Mouse (Mus musculus) heart, adult 9 months (tissue): Measurements from ENCODE around the gene Cd200r3.

Source experiments
- DNase-seq, 2 experiments: peaks; one replicate each; pipeline ENCODE4 v3.0.0; 2022; ENCODE audit warnings: low spot score in 2 of 2

Gene Cd200r3

GRCm38 (mm10) chr16:44943468-44943867 lies at the start of gene Cd200r3:
TSS of gene Cd200r3 (plus strand) at chr16:44943678.
- DNase-seq: no peak

DNA sequence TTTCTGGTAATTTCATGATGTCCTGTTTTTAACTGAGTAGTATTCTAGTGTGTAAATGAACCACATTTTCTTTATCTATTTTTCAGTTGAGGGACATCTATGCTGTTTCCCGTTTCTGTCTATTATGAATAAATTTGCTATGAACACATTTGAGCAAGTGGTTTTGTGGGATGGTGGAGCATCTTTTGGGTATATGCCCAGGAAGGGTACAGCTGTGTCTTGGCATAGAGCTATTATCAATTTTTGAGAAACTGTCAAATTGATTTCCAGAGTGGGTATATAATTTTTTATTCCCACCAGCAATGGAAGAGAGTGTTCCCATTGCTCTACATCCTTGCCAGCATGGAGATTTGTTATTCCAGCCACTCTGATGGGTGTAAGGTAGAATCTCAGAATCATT lies 11.5 kb upstream of the Cd200r3 start:
- no peak for DNase-seq

DNA sequence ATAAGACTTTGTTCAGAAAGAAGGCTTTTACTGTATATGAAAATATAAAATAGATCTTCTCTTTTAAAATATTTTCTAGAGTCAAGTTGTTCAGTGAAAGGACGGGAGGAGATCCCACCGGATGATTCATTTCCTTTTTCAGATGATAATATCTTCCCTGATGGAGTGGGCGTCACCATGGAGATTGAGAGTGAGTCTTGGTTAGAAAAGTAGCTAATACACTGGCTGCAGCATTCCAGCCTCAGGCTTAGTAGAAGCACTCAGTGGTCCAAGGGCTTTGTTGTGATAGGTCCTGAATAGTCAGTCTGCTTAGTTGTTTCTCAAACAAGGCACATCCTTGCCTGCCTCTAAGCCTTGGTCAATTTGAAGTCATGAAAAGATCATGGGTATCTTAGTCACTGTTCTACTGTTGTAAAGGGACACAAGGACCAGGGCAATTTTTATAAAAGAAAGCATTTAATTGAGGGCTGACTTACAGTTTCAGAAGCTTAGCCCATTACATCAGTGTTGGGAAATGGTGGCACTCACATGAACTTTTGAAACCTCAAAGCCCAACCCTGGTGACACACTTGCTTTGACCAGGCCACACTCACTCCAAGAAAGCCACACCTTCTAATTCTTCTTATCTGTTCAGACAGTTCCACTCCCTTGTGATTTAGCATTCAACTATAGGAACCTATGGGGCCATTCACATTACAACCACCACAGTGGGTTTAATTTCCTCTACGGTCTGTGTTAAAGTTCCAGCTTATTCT lies 8.1 kb downstream of the Cd200r3 start:
- DNase-seq: no peak

GRCm38 (mm10) chr16:44962296-44962695 lies 18.8 kb downstream of the Cd200r3 start:
- DNase-seq: no peak

DNA sequence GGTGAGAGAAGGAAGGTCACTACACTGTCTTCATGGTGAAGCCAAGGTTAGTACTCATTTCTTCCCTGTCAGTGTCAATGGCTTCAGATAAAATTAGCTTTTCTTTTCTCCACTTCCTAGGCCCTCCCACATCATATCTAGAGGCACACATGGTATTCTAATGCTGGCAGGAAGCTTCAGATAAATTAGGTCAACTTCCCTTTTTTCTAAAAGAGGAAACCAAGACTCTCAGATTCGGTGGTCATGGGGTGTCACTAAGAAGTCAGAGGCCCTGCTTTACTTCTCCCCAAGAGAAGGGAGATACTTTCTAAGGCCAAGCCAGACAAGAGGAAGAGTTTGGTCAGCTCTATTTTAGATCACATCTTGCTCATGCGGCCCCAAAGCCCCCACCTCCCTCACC lies 19.3 kb downstream of the Cd200r3 start:
- peak; percentile 33 to 63 for DNase-seq

DNA sequence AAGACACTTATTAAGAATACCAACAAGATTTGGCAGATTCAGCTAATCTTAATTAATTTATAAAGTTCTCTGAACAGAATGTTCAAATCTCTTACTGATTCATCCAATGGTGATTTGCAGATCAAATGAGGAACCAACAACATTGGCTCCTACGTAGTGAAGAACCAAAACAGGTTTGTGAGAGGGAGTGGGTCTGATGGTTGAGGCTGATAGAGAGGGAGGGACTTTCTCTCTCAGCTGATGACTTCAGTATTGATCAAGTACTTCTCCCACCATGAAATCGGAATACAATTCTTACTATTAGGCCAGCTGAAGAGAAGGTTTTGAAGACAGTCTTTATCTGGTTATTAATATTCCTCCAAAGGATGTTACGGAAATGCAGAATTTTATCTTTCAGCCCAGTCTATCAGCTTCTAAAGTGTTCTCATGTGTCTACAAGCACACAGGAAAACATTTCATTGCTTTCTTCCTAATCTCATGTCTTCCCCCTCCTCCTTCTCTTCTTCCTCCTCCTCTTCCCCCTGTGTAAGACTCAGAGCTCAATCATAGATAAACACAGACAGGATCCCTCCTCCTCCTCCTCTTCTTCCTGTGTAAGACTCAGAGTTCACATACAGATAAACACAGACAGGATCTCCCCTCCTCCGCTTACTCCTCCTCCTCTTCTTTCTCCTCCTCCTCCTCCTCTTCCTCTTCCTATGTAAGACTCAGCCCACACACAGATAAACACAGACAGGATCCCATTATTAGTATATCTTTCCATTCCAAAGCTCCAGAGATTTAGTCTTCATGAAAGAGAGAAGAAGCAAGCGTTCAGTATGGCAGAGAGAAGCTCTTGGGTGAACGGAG lies 21.3 kb downstream of the Cd200r3 start:
- DNase-seq: no peak

GRCm38 (mm10) chr16:44965428-44965827 lies 21.9 kb downstream of the Cd200r3 start:
- no peak for DNase-seq

GRCm38 (mm10) chr16:44965890-44966289 lies 22.4 kb downstream of the Cd200r3 start:
- peak; percentile 23 to 27 for DNase-seq

DNA sequence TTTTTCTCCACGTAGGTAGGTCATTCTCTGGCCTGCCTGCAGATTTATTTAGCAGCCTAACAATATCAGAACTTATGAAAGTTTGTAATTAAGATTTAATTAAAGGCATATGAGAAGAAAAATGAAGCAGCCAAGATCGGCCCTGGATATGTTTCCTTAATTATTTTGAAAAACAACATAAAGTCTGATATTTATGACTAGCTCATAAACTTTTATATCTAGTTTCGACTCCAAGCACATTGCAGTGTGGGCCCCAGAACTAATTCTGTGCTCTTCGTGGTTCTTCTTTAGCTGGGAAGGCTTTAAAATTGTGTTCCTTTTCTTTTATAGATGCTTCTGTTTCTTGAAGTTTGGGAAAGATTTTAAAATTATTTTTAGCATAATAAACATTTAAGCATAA lies 23.4 kb downstream of the Cd200r3 start:
- DNase-seq: no peak

GRCm38 (mm10) chr16:44968113-44968512 lies 24.6 kb downstream of the Cd200r3 start:
- DNase-seq: no peak

DNA sequence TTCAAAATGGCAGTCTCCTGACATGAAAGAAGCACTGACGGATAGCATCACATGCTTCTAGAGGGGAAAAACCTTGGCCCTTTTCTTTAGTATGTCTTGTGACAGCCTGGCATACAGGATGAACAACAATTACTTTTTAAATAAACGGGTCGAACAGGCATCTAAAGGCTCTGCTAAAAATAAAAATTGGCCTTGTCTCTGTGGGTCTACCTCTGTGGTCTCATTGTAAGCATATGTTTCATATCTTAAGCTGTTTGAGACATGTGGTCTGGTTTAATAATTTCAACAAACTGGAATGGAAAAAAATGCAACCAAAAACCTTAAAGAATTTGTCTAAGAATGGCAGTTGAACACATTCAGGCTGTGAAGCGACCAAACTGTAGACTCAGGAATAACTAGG lies 27.4 kb downstream of the Cd200r3 start:
- DNase-seq: no peak

DNA sequence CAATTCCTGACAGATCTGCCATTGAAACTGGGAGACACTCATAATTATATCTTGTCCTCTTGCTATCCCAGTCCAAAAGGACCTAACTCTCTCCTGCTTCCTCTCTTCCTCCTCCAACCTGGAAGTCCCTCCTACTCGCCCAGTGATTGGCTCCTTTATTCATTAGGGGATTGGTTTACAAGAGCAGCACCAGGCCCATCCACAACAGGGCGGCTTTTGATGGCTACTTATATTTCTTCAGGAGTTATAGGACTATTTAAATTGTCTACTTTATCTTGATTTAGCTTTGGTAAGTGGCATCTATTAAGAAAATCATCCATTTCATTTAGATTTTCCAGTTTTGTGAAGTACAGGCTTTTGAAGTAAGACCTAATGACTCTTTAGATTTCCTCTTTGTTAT lies 30.6 kb downstream of the Cd200r3 start:
- DNase-seq: no peak

- DNase-seq: no peak
These were observed 32.6 kb downstream of the Cd200r3 start for GRCm38 (mm10) chr16:44976081-44976480.

- DNase-seq: no peak
These were observed 33.6 kb downstream of the Cd200r3 start for GRCm38 (mm10) chr16:44976892-44977633.

DNA sequence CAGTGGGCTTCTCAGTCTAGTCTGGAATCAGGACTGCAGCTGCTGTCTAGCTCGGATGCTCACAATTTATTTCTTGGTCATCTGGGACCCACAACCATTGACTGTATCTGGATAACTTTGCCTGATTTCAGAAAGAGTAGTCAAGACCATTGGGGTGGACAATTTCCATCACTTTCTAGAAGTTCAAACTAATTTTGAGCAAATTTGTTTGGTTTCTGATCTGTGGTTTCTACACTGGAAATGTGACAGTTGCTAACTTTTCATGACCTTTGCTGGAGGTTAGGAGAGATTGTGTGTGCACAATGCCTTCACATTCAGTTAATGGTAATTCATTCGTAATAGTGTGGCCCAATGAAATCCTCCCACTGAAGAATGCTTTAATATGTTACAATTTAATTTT lies 34.7 kb downstream of the Cd200r3 start:
- no peak for DNase-seq

- DNase-seq: no peak
These were observed 35.9 kb downstream of the Cd200r3 start for GRCm38 (mm10) chr16:44979355-44979896.

- no peak for DNase-seq
These were observed 39.5 kb downstream of the Cd200r3 start for GRCm38 (mm10) chr16:44982972-44983371.

GRCm38 (mm10) chr16:44983379-44984060 lies 40.0 kb downstream of the Cd200r3 start:
- no peak for DNase-seq

DNA sequence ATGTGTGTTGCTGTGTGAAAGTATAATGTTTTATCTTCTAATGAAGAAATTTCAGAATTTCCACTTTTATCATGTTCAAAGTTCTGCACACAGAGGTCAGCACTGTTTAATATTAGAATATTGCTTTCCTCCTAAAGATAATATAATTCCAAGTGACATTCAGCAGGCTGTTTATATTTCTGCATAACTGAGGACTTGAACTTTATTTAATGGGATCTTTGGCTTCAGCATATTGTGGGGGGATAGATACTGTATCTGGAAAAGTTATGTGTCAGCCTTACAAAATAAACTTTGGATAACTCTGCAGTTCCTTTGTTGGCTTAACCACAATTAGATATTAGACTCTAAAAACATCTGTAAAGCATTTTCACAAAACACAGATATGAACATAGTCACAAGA lies 40.6 kb downstream of the Cd200r3 start:
- no peak for DNase-seq

GRCm38 (mm10) chr16:44984925-44985324 lies 41.4 kb downstream of the Cd200r3 start:
- DNase-seq: no peak

DNA sequence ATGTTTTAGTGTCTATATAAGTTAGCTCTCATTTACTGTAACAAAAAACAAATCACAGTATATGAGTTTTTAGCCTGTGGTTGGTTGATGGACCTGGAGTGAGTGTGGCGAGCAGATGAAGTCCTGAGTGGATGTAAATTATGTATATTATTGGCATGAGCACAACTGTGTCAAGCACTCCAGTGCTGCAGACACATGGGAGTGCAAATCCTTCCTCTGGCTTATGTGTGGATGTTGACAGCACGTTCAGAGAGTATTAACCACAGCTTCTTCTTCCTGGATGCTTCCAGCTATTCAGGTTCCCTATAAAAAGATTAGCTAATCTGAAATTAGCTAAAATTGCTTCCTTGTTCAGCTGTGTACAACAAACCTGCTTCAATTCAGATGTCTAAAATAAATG lies 42.6 kb downstream of the Cd200r3 start:
- DNase-seq: no peak
